Mouse (Mus musculus) natural killer cell, adult 2 months (primary cell): ENCODE results near the gene Il6st.

Experiments used
- DNase-seq, 2 experiments: peaks; one replicate each; pipeline ENCODE4 v3.0.0; 2022; ENCODE audit warnings: low spot score in 2 of 2

Gene Il6st

DNA sequence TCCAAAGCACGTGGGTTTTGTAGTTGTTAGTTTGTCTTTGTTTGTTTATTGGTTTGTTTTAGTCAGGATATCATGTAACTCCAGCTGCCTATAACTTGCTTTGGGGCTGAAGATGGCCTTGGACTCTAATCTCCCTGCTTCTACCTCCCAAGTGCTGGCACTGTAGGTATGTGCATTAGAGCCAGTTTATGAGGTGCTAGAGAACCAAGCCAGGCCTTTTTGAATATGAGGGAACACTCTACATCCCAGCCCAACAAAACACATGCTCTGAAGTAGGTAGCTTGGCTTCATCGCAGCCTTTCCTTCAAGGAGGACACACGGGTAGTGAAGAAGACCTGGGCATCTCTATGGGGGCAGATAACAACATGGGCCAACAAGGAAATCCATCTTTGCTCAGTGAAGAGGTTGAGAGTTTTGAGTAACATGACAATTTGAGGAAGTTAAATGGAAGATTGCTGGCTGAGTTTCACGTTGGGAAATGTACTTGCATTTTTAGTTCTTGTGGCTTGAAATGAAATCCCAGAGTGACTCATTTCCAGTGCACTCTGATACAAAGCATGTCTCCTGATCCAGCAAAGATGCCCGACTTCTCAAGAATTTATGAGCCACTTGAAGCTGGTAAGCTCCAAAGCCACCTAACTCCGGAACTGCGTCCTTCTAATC is 20.9 kb upstream of the Il6st start:
- no peak for DNase-seq

DNA sequence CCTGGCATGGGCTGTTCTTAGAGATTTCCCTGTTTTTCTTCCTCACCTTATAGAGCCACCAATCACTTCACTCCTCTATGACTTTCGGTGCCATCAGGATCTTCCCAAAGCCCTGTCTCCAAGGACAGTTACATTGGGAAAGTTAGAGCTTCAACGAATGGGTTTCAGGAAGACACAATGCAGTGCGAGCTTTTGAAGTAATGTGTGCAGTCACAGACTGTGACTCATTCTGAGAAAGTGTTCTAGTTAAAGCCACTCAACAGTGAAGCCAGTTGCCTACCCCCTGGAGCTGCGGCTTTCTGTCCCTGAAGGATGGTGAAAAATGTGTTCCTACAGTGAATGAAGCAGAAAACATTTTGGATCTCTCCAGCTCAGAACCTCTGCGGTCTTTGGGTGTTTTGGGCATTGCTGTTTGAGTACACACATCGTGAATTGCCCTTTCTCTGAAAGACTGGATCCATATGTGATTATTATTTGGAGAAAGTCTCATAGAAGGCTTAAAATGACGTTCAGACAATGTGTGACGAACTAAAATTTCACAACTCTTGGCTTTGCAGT is 16.7 kb upstream of the Il6st start:
- no peak for DNase-seq

DNA sequence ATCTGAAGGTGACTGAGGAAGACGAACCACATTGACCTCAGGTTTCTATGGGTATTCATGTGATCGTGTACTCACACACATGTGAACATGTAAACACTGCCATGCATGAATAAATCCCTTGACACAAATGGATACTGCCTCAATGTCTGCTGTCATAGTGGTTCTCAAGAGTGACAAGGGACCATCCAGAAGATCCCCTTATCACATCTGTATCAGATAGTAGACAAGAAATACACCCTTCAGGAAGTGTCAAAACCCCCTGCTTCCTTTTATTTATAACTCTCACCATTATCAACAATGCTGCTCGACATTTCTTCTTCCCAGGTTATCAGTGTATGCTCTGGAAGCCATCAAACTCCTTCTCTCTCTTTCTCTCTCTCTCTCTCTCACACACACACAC is 13.7 kb upstream of the Il6st start:
- DNase-seq, result no peak

DNA sequence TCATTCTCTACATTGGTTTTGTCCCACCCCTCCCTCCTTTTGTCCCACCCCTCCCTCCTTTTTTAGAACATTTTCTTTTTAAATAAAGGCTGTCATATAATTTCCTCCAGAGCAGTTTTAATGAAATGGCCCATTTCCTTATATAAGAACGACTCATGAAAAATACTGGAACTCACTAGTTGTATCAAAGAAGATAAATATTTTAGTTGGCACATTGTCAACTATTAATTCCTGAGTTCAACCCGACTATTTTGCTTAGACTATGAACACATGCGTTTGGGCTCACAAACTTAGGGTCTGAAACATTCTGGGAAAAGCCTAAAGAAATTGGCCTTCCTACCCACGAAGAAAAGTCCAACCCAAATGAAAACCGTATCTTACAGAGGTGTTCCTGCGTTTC is 6.5 kb upstream of the Il6st start:
- no peak for DNase-seq

DNA sequence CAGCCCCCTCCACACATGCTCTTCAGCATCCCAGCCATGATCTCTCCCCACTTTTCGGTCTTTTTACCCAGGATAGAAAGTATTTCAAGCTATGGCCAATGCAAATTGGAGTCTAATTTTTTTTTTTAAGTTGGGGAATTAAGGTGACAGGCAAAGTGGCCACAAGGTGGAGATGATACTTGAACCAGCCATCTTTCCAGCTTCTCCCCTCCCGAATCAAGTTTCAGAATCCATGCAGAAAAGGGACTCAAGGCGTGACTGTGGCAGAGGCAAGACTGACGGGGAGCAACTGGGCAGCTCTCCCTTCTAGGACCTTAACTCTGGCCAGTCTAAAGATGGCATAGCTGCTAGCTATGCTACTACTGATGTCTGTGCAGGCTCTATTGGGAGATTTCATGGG is 5.9 kb upstream of the Il6st start:
- no peak for DNase-seq

DNA sequence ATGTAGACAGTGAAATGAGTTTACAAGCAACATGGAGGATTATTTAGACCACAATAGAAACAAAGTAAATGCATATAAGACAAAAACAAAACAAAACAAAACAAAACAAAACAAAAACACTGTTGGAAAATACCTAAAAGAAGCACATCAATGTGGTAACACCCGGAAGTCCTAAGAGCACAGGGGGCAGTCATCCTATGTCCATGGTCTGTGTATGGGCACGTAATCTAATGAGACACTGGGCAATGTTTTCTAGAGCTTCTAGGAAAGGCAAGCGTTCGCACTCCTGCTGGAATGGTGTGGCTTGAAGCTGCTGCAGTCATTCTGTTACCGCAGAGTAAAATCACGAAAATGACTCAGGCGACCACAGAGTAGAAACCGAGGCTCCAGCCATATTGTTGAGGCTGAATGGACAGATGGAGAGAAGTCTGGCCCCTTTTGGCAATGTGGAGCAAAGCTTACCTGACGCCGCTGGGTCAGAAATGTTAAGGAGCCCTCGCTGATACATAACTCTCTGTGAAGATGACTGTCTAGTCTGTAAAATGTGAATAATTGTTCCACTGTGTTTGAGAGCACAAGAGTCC is 5.3 kb upstream of the Il6st start:
- DNase-seq, result no peak

DNA sequence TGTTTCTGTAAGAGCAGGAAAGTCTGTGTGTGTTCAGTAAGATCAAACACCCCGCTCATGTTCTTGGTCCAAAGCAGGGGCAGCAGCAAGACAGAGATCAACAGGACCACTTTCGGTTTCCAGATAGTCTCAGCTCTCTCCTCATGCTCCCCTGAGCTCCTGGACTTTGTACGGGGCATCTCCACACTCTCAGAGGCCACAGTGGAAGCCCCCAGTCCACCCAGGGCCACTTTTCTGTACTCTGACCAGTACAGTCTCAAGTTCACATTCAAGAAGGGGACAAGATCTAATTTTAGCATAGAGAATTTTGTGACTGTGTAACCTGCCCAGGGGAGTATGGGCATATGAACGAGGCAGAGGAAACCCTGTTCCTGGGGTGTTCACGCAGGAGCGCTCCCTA is 3.9 kb upstream of the Il6st start:
- DNase-seq, result no peak

DNA sequence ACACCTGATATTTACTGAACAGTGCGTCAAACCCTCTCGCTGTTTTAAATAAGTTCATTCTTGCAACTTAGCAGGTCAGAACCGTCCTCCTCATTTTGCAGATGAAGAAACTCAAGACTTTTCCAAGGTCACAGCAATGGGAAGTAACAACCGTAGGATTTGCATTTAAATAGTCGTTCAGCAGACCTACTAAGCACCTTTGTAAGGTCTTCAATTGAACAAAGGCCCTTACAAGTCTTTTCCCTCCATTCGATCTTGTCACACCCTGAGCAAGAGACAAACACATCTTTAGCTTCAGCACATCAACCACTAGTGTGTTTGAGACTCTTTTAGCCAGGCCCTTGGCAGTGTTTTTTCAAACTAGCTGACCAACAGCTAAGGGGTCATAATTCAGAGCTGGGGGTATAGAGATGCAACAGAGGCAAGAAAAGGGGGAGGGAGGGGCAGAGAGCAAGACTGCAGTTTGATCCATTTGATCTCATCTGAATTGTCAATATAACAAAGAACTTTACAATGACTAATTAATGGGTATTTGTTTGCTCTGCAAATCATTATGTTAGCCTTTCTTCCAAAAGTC is 1.4 kb upstream of the Il6st start:
- no peak for DNase-seq

DNA sequence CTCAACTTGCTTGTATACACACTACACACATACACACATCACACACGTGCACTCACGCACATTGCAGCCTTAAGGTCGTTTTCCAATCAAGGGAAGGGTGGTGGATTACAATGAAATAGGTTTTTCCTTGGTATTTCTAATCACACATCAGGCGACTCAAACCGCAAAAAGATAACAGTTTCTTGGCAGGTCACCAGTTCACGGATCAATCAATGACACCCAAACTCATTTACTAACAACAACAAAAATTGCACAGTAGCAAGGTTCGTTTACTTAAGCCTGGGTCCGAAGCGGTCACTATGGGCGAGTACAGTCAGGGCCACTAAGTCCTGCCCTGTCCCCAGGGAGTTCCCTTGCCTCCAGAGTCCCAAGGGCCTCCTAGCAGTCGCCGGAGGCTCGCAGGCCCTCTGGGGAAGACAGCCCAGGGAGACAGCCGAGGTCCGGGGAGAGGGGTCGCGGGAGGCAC is 500 bp upstream of the Il6st start:
- no peak for DNase-seq

DNA sequence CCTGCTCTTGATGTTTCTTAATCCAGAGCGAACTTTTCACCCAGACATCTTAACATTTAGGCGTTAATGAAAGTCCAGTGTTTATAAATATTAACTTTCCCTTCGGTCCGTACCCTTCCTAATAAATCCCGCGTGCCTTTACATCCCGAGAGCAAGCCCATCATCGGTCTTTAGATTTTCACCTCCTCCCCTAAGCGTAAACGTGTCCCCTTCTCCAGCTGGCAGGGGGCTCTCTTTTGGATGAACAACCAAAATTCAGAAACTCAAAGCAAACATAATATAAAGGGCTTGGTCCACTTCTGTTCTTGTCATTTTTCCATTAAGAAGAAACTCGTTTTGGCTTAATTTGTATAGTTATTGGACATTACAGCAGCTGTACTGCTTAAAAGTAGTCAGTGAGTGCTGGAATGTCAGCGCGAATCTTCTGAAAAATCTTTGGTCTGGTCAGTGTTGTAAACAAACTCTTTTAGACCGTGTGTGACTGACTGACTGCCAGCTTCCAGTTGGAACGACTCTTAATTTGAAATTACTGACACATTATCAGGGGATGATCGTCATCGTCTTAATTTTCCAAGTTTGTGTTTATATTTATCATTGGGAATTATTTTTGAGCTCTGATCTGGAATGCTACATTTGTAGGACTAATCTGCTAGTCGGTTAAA is 887 bp downstream of the Il6st start:
- DNase-seq, result no peak

DNA sequence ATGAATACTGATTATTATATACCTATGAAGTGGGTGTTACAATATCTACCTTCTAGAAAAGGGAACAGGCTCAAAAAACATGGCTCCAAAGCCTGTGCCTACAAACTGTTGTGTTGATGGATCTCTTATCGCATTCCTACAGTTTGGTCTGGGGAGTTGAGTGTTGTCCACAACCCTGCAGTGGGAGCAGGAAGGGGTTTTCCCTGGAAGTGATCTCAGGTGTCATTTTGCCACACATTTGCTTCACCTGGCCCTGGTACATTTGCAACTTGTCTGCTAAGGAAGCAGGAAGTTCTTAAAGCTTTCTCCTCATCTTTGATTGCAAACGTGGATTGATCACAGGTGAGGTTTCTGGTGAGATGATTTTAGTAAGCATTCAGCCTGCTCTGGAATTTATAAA is 1.7 kb downstream of the Il6st start:
- no peak for DNase-seq

DNA sequence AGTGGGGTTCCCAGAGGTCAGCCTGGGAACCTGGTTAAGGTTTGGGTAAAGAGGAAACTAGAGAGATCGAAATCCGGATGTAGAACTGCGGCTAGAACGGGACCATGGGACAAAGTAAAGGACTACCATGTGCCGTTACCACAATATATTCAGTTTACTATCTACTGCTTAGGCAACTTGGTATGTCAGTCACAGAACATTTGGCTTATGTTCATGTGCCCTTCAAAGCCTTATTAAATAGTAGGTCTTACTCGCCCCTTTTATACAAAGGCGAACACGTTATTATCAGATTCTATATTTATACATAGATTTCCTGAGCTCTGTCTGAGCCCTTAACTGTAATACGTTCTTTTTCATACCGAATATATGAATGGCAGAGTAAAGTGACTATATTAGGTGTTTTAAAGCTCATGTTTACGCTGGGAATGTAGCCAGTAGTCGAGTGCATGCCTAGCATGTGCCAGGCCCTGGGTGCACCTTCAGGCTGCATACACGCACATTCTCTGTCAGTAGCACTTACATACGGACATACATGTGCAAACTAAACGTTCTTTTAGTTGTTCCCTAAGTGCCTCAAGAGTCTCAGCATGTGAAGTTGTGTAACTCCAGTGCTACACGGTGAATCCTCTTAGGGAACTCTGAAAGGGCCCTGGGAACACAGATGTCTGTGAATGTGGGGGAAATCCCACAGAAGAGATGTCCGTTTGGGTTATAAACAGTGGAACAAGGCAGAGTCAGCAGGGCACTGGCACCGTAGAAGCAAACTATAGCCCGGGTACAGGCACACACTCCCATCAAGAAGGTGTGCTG is 2.5 kb downstream of the Il6st start:
- DNase-seq, result no peak

DNA sequence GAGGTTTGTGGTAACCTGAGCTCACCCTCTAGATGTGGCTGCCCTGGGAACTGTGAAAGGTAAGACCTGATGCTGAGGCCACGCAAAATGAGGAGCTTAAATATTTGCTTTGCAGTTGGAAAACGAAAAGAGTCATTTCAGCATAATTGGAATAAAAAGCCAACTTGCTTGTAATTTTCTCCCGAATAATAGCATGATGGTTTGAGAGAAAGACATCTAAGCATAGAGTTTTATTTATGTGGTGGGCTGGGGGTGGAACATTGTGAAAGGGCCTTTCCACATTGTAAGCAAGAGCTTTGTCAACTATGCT is 3.0 kb downstream of the Il6st start:
- no peak for DNase-seq

DNA sequence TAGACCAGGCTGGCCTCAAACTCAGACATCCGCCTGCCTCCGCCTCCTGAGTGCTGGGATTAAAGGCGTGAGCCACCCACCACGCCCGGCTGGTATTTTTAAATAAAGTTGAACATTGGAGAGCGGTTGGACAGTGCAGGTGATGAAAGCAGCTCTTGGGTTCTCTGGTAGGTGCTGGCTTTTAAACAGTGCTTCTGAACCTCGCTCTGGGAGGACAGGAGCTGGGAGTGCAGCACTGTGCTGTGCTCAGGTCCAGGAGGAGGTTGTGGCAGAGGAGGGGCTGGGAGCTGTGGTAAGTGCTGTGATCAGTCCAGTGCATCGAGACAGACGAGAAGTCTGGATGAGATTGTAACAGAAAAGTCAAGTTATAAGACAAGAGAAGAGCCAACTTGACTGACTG is 3.5 kb downstream of the Il6st start:
- no peak for DNase-seq

DNA sequence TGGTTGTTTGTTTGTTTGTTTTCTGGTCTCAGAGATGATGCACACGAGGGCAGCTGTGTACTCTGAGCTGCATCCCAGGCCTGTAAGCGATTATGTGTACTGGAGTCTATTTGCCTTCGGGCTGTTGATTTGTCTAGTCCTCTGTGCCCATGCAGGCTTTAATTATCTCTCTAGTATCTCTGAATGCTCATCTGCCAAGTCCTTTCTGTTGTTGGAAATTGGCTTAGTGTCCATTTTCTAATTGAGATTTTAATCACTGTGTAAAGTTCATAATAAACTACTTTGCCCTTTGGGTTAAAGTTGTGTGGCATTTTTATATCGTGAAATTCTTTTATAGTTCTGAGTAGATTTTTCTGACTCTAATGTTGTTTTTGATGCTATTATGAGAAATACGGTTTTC is 5.6 kb downstream of the Il6st start:
- DNase-seq, result no peak

DNA sequence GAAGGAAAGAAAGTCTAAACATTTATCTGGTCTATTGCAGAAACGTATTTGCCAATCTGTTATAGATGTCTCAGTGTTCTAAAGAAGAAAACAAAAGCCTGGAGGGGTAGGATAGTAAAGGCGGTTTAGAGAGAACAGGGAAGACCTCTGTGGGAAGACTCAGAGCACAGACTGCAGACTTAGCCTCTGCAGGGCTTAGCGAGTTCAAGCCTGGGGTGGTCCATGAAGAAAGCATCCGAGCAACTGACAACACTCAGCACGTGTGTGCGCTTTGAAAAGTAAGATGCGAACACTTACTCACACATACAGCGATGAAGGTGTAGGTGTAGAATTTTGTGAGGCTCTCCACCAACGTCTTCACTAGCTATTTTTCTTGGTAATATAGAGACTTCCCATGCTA is 7.3 kb downstream of the Il6st start:
- no peak for DNase-seq

DNA sequence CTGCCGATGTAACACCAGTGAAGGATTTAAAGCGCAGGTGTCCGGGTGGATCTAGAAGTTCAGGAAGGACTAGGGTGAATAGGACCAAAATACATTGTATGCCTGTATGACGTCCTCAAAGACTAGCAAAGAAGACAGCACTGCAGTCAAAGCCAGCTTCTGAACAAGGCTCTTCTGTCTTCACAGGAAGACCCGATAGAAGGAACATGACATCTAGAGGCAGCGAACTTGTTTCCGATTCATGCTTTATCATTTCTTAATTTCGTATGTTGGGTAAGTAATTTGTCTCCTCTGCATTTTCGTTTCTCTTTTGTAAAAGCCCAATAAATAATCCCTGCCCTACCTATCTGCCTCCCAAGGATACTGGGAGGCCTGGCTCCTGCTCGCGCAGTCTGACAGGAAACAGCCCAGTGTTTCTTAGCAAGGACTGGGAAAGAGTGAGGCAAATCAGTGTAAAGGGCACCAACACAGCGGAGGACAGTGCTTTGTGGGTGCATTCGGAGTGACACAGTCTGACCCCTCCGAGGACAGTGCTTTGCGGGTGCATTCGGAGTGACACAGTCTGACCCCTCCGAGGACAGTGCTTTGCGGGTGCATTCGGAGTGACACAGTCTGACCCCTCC is 8.6 kb downstream of the Il6st start:
- no peak for DNase-seq

DNA sequence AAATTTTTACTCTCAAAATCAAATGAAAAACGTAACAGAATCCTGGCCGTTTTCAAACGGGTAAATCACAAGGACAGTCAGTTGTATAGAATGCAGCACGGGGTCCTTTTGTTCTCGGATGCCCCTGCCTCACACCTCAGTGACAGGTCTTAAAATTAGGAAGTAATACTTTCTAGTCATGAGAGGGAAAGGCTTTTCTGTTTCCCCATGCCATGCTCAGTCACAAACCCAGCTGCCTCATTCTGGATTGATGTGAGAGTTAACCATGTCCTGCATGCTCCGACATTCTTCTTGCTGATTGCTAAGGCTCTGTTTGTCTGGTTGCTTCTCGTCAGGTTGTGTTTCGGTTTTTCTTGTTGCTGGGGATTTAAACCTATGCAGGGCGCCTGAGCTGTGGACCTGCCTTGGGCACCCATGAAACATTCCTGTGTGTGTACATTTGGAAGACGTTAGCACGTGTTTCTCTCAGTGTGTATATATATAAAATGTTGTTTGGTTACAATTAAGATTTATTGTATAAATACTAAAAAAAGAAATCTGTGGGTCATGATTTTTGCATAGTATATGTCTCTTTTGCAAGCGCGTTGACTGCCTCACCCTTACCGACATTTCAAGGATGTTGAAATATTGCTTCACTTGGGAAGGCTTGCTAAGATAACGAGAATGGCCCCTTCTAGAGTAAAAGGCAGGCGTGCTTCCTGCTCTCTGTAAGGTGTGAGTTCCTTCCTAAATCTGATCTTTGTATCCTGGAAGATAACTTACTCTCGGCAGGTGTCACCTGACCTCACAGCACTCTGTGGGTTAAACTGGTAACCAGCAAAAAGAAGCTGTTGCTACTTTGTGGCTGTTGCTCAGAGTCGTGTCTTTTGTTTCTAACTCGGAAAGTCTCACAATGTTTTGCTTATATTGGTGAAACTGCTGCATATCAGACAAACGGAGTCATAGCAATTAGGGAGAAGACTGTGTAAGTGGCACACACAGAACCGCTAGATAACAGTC is 10.2 kb downstream of the Il6st start:
- no peak for DNase-seq

DNA sequence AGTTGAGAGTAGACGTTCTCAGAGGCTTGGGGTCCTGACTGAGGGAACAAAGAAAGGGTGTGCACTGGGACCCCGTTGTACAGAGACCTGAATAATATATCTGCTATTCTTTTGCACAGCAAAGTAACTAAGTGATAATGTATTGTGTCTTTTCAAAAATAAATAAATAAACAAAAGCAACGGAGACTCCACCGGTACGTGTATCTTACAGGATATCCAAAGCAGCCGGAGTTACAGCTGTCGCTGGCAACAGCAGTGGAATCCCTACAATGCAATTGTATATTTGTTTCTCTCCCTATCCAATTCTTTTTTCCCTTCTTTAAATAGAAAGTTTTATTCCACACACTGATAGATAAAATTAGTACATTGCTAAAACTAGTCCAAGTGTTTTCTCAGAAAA is 15.2 kb downstream of the Il6st start:
- no peak for DNase-seq

DNA sequence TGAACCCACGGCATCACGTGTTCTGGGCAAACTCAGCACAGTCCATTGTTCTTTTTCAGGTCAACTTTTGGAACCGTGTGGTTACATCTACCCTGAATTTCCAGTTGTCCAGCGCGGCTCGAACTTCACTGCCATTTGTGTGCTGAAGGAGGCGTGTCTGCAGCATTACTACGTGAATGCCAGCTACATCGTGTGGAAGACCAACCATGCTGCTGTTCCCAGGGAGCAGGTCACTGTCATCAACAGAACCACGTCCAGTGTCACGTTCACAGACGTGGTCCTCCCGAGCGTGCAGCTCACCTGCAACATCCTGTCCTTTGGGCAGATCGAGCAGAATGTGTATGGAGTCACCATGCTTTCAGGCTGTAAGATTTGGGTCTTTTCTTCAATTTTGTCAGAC is 16.1 kb downstream of the Il6st start:
- no peak for DNase-seq
